Mouse (Mus musculus) forebrain, embryonic 10.5 days (tissue): ENCODE measurements around the gene Dctn2. TPM values are rescaled to one million over a fixed set of nuclear protein-coding genes. Genes with fewer than 3 reads are reported as not detected.
"Not testable (repeated sequence)": the region's sequence is repeated elsewhere in the genome, so short reads cannot be mapped to it uniquely, and the experiment has no call there.

ENCODE experiments used
- DNase-seq: peaks from one replicate; pipeline ENCODE4 v3.0.0-alpha.2; 2017; ENCODE audit warnings: low spot score; ENCODE audit errors: extremely low spot score
- H3K27ac ChIP-seq: fragments of 300-500 bp; sonication (generic); 2 replicates; pipeline ENCODE4 v1.5.1; 2016; ENCODE audit warnings: mild to moderate bottlenecking
- H3K27me3 ChIP-seq: fragments of 300-500 bp; sonication (generic); 2 replicates; pipeline ENCODE4 v1.6.1; 2016; ENCODE audit warnings: mild to moderate bottlenecking; ENCODE audit not compliant: poor library complexity, severe bottlenecking
- H3K36me3 ChIP-seq: fragments of 300-500 bp; sonication (generic); replicated peaks from 2 replicates; pipeline ENCODE4 v1.6.1; 2016; ENCODE audit warnings: mild to moderate bottlenecking, moderate library complexity
- H3K4me1 ChIP-seq: fragments of 300-500 bp; sonication (generic); 2 replicates; pipeline ENCODE4 v1.6.1; 2016
- H3K4me3 ChIP-seq: fragments of 300-500 bp; sonication (generic); 2 replicates; pipeline ENCODE4 v1.5.1; 2016; ENCODE audit warnings: mild to moderate bottlenecking, moderate library complexity
- H3K9me3 ChIP-seq: fragments of 300-500 bp; sonication (generic); 2 replicates; pipeline ENCODE4 v1.6.1; 2016; ENCODE audit warnings: mild to moderate bottlenecking, moderate library complexity
- WGBS: fragments of 180-500 bp; shearing (Covaris S2); methylation state at CpG from one replicate; pipeline ENCODE4 v1.1.7; 2016; 5-methylcytosine and 5-hydroxymethylcytosine counted together
- polyA plus RNA-seq: library from polyadenylated mRNA; unstranded; fragments of >200 nt; fragmentation: Nextera tagmentation; extraction: Ambion mirVana; gene quantifications from 2 replicates; pipeline ENCODE4 v1.2.1, GENCODE M21; 2016

The Dctn2 gene
- polyA plus RNA-seq, 1 experiment from 2014 or later: 206 TPM

DNA sequence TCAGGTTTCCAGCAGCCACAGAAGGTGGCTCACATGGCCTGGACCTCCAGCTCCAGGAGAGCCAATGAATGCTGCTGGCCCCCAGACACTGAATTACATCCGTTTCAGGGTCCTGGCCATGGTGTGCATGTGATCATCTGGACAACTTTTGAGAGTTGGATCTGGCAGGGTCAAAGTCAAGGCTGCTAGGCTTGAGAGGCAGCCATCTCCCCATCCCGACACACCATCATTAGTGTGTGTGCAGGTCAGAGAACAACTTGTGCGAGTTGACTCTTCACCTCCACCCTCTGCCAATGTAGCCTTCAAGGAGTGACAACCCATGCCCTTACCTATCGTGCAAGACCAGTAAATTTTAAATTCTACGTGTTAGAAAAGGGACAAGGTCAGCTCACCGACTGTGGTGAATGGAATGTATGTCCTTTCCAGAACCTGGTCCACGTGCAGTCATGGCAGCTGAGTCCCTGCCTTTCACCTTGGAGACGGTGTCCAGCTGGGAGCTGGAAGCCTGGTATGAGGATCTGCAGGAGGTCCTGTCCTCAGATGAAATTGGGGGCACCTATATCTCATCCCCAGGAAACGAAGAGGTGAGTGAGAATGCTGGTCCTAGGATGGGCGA, 28.8 kb downstream of the Dctn2 start:
- Histone ChIP-seq H3K27me3 (no peaks in the 10 kb centered on the region), H3K4me3 (no peak overlapping the region), H3K36me3 (peaks cover 80% of the 10 kb centered on the region), H3K9me3 (no peaks in the 10 kb centered on the region), H3K27ac (no peak overlapping the region), H3K4me1 (peaks cover 23% of the 10 kb centered on the region)
- 94% methylated on average over 10 of the region's 10 CpGs for WGBS
- DNase-seq: no peak

DNA sequence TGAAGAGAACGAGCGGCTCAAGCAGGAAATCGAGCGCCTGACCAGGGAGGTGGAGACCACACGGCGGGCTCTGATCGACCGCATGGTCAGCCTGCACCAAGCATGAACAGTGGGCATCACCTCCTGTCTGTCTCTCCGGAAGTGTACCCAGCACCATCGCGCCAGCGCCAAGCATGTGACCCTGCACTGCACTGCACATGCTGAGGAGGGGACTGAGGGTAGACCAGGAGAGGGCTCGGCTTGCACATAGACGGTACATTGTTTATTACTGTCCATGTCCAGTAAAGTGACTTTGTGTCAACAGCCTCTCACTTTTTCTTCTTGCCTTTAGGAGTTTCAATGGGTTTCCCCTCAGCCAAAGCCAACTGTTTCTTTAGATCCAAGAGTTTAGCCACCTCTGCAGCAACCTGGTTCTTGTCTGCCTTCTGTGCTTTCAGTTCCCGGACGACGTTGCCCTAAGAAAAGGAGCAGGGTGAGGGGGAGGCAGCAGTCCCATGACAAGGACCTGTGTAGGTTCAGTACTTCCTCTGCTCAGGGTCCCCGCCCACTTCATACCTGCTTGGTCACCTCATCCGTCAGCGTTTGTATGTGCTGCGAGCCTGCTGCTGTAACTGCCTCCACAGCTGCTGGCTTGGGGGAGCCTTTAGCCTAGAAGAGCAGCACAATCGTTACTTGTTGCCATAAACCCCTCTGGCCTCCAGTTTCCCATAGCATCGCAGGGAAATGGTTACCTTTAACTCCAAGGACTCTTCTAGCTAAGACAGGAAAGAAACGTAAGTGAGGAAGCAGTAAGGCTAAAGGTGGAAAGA, 30.0 kb downstream of the Dctn2 start:
- Histone ChIP-seq H3K9me3 (no peaks in the 10 kb centered on the region), H3K27ac (no peak overlapping the region), H3K36me3 (peaks cover 92% of the 10 kb centered on the region), H3K4me3 (no peak overlapping the region), H3K27me3 (no peaks in the 10 kb centered on the region), H3K4me1 (peaks cover 15% of the 10 kb centered on the region)
- DNase-seq: no peak
- whole genome bisulfite sequencing: 95% methylated on average over 24 of the region's 24 CpGs

DNA sequence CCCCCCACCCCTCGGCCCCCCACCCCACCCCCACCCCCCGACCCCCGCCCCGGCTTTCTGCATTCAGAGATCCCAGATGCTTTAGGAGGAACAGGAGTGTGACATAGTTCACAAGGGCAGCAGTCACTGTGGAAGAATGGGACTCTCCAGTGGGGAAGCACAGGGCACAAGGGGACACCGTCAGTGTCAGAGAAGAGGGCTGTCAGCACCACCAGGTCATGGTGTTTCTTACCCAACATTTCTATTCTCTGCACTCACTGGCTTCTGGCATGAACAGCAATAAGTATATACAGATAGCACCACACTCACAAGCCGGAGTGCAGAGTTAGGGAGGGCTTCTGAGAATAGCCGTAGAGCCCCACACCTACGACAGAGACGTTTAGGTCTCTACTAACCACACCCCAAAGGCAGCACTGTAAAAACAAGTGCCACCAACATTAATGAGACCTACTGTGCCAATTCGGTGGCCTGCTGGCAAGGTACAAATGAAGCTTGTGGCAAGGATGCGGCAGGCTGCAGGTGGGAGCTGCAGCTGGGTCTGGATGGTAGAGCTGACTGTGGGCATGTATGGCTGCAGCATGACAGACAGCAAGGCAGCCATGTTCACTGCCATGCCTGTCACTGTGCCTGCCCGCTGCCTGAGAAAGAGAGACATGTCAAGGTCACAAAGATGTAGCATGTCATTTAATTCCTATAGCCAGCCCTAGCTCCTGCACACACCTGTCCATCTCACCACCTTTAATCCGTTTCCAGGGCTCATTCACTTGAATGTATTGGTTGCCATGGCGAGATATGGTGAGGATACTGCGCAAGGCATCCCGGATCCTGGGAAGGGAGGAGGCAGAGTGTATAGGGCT, 31.1 kb downstream of the Dctn2 start:
- 92% methylated on average over 16 of the region's 16 CpGs for WGBS
- H3K36me3 ChIP-seq: peaks cover 99% of the 10 kb centered on the region
- DNase-seq: no peak

DNA sequence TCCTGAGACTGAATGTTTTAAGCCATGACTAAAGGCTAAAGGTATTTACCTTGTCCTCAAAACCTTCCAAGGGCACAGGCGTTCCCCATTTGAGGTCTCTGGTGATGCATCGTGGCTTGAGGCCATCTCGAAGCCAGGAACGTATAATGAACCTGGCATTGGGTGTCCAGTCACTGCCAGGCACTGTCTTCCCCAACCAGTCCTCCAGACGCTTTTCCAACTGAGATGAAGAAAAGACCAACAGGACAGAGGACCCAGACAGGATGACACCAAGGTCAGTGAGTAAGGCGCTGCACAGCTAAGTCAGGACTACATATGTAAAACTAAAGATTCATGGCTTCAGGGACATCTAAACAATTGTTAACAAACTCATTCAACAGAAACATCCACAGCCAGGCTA, 34.2 kb downstream of the Dctn2 start:
- Histone ChIP-seq H3K27me3 (no peaks in the 10 kb centered on the region), H3K36me3 (peaks cover 100% of the 10 kb centered on the region), H3K9me3 (no peaks in the 10 kb centered on the region), H3K27ac (no peak overlapping the region), H3K4me1 (no peaks in the 10 kb centered on the region), H3K4me3 (no peak overlapping the region)
- DNase-seq: no peak
- 92% methylated on average over 6 of the region's 6 CpGs for WGBS

More for the DNA sequence above, 31.1 kb downstream of the Dctn2 start:
- Histone ChIP-seq H3K4me3 (no peak overlapping the region), H3K27ac (no peak overlapping the region), H3K27me3 (no peaks in the 10 kb centered on the region), H3K4me1 (peaks cover 4% of the 10 kb centered on the region), H3K9me3 (no peaks in the 10 kb centered on the region)

DNA sequence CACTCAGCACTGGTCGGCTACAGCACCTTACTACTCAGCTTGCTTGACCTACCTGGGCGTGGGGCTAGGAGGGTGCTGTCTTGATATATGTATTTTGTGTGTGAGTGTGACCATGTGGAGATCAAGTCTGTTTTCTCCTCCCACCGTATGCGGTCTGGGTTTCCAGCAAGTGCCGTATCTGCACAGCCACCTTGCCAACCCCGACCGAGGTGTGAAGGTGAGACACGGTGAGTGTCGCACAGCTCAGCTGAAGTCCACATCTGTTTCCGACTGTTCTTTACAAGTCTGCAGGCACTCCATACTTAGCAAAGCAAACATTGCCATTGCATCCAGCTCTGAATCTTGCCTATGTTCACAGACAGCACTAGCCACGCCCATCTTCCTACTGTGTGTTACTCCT, 37.0 kb downstream of the Dctn2 start:
- Histone ChIP-seq H3K9me3 (no peaks in the 10 kb centered on the region), H3K4me3 (no peak overlapping the region), H3K27me3 (no peaks in the 10 kb centered on the region), H3K4me1 (no peaks in the 10 kb centered on the region), H3K36me3 (peaks cover 100% of the 10 kb centered on the region), H3K27ac (no peak overlapping the region)
- DNase-seq: no peak
- 92% methylated on average over 11 of the region's 11 CpGs for WGBS

DNA sequence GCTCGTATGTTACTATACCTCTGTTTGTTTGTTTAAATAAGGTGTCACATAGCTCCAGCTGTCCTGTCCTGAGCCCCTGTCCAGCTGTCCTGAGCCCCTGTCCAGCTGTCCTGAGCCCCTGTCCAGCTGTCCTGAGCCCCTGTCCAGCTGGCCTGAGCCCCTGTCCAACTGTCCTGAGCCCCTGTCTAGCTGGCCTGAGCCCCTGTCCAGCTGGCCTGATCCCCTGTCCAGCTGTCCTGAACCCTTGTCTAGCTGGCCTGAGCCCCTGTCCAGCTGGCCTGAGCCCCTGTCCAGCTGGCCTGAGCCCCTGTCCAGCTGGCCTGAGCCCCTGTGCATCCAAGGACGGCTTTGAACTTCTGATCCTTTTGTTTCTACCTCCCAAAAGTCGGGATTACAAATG, 43.0 kb downstream of the Dctn2 start:
- not testable (repeated sequence) for H3K27me3 ChIP-seq, H3K9me3 ChIP-seq, H3K4me3 ChIP-seq, H3K27ac ChIP-seq, DNase-seq
- Histone ChIP-seq H3K36me3 (peaks cover 62% of the 10 kb centered on the region), H3K4me1 (peaks cover 13% of the 10 kb centered on the region)
- 90% methylated on average over 3 of the region's 3 CpGs for WGBS

DNA sequence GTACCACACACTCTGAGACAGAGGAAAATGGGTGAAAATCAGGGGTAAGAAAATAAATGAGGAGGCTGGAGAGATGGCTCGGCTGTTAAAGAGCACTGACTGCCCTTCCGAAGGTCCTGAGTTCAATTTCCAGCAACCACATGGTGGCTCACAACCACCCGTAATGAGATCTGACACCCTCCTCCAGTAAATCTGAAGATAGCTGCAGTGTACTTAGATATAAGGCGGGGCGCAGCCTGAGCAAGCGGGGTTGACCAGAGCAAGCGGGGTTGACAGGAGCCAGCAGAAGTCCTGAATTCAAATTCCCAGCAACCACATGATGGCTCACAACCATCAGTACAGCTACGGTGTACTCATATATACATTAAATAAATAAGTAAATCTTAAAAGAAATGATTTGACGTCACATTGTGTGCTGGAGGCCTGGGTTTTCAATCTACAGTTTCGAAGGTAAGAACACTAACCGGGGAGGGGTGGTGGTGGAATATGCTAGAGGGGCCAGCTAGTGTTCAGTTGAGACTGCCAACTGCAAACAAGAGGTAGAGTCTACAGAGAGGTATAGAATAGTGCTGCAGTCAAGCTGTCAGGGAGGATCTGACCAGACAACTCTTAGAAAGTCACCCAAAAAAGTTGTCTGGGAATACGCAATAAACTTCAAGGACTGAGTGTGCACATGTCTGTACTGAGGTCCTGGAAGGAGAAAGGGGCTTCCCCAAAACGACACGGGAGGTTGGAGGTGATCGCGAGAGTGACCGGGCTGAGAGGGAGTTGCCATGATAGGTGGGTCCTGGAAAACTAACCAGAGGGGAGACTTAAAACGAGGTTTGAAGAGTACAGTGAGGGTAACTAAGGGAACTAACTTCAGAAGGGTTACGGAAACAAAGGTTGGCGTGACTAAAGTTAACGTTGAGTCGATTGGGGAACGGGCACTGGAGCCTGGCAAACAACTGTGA, 44.6 kb downstream of the Dctn2 start:
- H3K9me3 ChIP-seq: no peaks in the 10 kb centered on the region
- H3K27ac ChIP-seq: peak overlapping the region; percentile 94
- H3K4me1 ChIP-seq: peaks cover 13% of the 10 kb centered on the region

DNA sequence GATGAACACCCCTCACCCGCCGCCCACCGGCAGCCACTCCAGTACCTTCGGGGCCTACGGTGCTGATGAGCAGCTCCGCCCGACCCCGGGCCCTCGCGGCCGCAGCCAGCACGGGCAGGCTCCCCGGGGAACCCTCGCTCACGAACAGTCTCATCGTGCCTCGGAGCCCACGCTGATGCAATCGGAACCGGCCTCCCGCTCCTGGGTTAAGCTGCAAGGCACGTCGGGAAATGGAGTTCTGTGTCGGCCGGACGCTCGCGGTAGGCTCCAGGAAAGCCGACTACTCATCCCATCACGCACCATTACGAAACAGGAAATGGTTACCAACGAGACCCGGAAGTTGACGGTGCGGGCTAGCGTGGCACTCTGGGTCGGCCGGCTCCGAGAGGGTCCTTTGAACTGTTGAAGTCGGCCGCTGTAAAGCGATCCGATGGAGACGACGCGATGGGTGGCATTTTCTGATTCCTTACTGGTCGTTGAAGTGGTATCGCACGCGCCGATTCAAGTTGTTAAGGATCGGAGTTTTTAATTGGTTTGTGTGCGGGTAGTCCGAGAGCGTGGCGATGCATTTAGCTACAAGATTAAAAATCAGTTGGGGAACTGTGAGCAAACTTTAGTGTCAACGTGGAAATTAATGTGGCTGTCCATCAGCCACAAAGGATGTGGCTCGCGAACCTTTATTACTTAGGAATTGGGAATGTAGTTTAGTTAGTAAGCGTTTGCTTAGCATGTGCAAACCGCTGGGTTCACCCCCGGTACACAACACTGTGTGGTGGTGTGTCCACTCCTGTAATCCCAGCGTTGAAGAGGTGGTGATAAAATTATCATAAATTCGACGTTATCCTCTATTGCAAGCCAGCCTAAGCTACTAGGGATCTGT, 45.5 kb downstream of the Dctn2 start, which contains the start of gene Mars:
TSS of gene Mars (minus strand) at position 311 of the 880 bp plus-strand sequence.
- no peaks in the 10 kb centered on the region for H3K9me3 ChIP-seq
- peak within 1 kb of the TSS; percentile 94 for H3K27ac ChIP-seq
- H3K4me1 ChIP-seq: peaks cover 13% of the 10 kb centered on the region
- under 1% methylated on average over 65 of the region's 65 CpGs for WGBS
- H3K4me3 ChIP-seq: peak within 1 kb of the TSS; percentile 84
- H3K27me3 ChIP-seq: no peaks in the 10 kb centered on the region
- peaks cover 36% of the 10 kb centered on the region for H3K36me3 ChIP-seq
- DNase-seq: peak; percentile 95

More for the DNA sequence above, 44.6 kb downstream of the Dctn2 start:
- no peak for DNase-seq
- WGBS: 40% methylated on average over 23 of the region's 23 CpGs
- Histone ChIP-seq H3K4me3 (peak overlapping the region; percentile 84), H3K36me3 (peaks cover 45% of the 10 kb centered on the region), H3K27me3 (no peaks in the 10 kb centered on the region)

DNA sequence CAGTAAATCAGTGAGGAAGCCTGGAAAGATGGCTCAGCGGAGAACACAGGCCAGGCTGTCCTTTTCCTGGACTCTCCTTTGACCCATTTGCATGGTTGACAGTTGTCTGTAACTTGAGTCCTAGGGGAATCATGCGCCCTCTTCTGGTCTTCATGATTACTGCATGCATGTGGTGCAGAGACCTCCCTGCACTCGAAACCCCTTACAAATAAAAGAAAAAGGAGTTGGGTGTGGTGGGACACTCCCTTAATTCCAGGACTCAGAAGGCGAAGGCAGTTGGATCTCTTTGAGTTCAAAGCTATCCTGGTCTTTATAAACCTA, 46.1 kb downstream of the Dctn2 start:
- peaks cover 13% of the 10 kb centered on the region for H3K4me1 ChIP-seq
- peak; percentile 85 for DNase-seq
- 1% methylated on average over 4 of the region's 4 CpGs for WGBS
- no peaks in the 10 kb centered on the region for H3K9me3 ChIP-seq
- H3K27ac ChIP-seq: peak overlapping the region; percentile 94
- H3K27me3 ChIP-seq: no peaks in the 10 kb centered on the region
- peaks cover 30% of the 10 kb centered on the region for H3K36me3 ChIP-seq
- H3K4me3 ChIP-seq: peak overlapping the region; percentile 84

DNA sequence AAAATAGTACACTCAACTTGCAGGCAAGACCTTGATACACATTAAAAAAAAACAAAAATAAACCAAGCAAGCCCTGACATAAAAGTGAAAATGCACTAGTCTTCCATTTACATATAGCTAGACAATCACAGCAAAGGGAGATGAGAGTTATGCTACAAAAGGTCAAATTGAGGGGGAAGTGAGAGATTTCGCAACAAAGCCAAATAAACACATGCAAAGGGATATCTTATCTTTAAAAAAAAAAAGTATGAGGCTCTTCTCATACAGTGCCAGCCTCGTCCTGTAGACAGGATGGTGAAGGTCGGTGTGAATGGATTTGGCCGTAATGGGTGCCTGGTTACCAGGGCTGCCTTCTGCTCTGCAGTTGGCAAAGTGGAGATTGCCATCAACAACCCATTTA, 46.7 kb downstream of the Dctn2 start:
- Histone ChIP-seq H3K27me3 (no peaks in the 10 kb centered on the region), H3K9me3 (no peaks in the 10 kb centered on the region), H3K36me3 (peaks cover 25% of the 10 kb centered on the region), H3K4me1 (peaks cover 13% of the 10 kb centered on the region), H3K4me3 (no peak overlapping the region), H3K27ac (no peak overlapping the region)
- no peak for DNase-seq
- WGBS: 81% methylated on average over 4 of the region's 4 CpGs

DNA sequence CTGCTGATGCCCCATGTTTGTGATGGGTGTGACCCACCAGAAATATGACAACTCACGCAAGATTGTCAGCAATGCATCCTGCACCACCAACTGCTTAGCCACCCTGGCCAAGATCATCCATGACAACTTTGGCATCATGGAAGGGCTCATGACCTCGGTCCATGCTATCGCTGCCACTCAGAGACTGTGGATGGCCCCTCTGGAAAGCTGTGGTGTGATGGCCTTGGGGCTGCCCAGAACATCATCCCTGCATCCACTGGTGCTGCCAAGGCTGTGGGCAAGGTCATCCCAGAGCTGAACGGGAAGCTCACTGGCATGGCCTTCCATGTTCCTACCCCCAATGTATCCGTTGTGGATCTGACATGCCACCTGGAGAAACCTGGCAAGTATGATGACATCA, 47.3 kb downstream of the Dctn2 start:
- Histone ChIP-seq H3K36me3 (peaks cover 18% of the 10 kb centered on the region), H3K4me1 (peaks cover 13% of the 10 kb centered on the region)
- H3K9me3 ChIP-seq, H3K27me3 ChIP-seq, H3K4me3 ChIP-seq, H3K27ac ChIP-seq, DNase-seq: not testable (repeated sequence)
- 87% methylated on average over 5 of the region's 5 CpGs for WGBS
